In genomic region chr6:82844432-82844831, GRCm38 (mm10) we compare ENCODE assay signal across 10 mouse cellular contexts.
DNase-seq lines count a peak whose midpoint lies in the region; ATAC-seq and TF ChIP-seq lines count a peak whose summit lies in the region.
"Had no signal": no experiment of that assay in that cellular context is flagged by ENCODE, and none has a peak within 500 bp of the region (broad histone marks: within the 10 kb centered on the region; RNA-seq: fewer than 3 reads in every experiment).

No protein-coding gene starts in this region.

- H3K27ac ChIP-seq in intestine, embryonic 14.5 days (ENCODE audit: low read depth) = no peak overlapping the region
- H3K27ac ChIP-seq in intestine, embryonic 16.5 days (ENCODE audit: low read length) = no peak overlapping the region
- no peak overlapping the region for H3K27ac ChIP-seq in midbrain, embryonic 15.5 days

- no peaks in the 10 kb centered on the region for H3K4me1 ChIP-seq in intestine, embryonic 14.5 days (replicated peaks; ENCODE audit: control insufficient read depth, insufficient read depth, low read length)
- no peaks in the 10 kb centered on the region for H3K4me1 ChIP-seq in intestine, embryonic 16.5 days (ENCODE audit: control insufficient read depth, insufficient read depth, low read length)
- H3K4me1 ChIP-seq in E14TG2a.4 (replicated peaks; ENCODE audit: low read depth, low read length) = peaks cover 8% of the 10 kb centered on the region; the same call in 1 of the 2 replicates
- H3K4me1 ChIP-seq in midbrain, embryonic 15.5 days = no peaks in the 10 kb centered on the region

- H3K9ac ChIP-seq in intestine, embryonic 14.5 days (ENCODE audit: low read length) = no peak overlapping the region
- no peak overlapping the region for H3K9ac ChIP-seq in intestine, embryonic 16.5 days (ENCODE audit: low read depth, low read length)
- no peak overlapping the region for H3K9ac ChIP-seq in midbrain, embryonic 15.5 days

- 53% methylated on average over 3 of the region's 3 CpGs for WGBS in intestine, embryonic 14.5 days
- WGBS in intestine, embryonic 16.5 days = 52% methylated on average over 3 of the region's 3 CpGs
- WGBS in midbrain, embryonic 15.5 days = 54% methylated on average over 3 of the region's 3 CpGs

- H3K4me3 ChIP-seq in intestine, embryonic 14.5 days (ENCODE audit: low read depth, low read length) = no peak overlapping the region
- H3K4me3 ChIP-seq in intestine, embryonic 16.5 days (ENCODE audit: low read length) = no peak overlapping the region
- H3K4me3 ChIP-seq in E14TG2a.4 (replicated peaks; ENCODE audit: low read length) = no peak overlapping the region
- H3K4me3 ChIP-seq in midbrain, embryonic 15.5 days = no peak overlapping the region
- H3K4me3 ChIP-seq: erythroblast, embryonic 14.5 days had no signal

- TF ChIP-seq CTCF in E14TG2a.4 (conservative IDR thresholded peaks at IDR 0.05; ENCODE audit: low read length) = peak; percentile 59

- no peaks in the 10 kb centered on the region; the same call in 1 of the 2 replicates for H3K9me3 ChIP-seq in intestine, embryonic 14.5 days (ENCODE audit: control insufficient read depth, low read length)
- H3K9me3 ChIP-seq in intestine, embryonic 16.5 days (ENCODE audit: control insufficient read depth, low read length) = no peaks in the 10 kb centered on the region
- H3K9me3 ChIP-seq in E14TG2a.4 (ENCODE audit: low read length) = peaks cover 8% of the 10 kb centered on the region
- no peaks in the 10 kb centered on the region for H3K9me3 ChIP-seq in midbrain, embryonic 15.5 days

- 0 out of 2 replicates have a peak, but pooled peaks have one; percentile 27 for ATAC-seq in intestine, embryonic 14.5 days (replicated peaks; ENCODE audit: low FRiP score, low TSS enrichment, low read depth)
- no peak for ATAC-seq in intestine, embryonic 16.5 days
- 0 out of 2 replicates have a peak, but pooled peaks have one; percentile 6 for ATAC-seq in midbrain, embryonic 15.5 days (replicated peaks)
- ATAC-seq in frontal cortex, adult (ENCODE audit: low TSS enrichment) = no peak; the same call in 1 of the 2 replicates

- H3K27me3 ChIP-seq in intestine, embryonic 14.5 days (replicated peaks; ENCODE audit: control insufficient read depth, insufficient read depth, low read length) = no peaks in the 10 kb centered on the region
- no peaks in the 10 kb centered on the region for H3K27me3 ChIP-seq in intestine, embryonic 16.5 days (replicated peaks; ENCODE audit: control insufficient read depth, insufficient read depth, low read length)
- H3K27me3 ChIP-seq in E14TG2a.4 (ENCODE audit: insufficient read depth, low read length) = 0 out of 2 replicates have a peak, but pooled peaks cover under 1% of the 10 kb centered on the region
- H3K27me3 ChIP-seq in midbrain, embryonic 15.5 days (replicated peaks) = no peaks in the 10 kb centered on the region

- no peak overlapping the region for H3K4me2 ChIP-seq in intestine, embryonic 14.5 days (ENCODE audit: low read length)
- no peak overlapping the region for H3K4me2 ChIP-seq in intestine, embryonic 16.5 days (ENCODE audit: low read depth, low read length)
- H3K4me2 ChIP-seq in midbrain, embryonic 15.5 days = no peak overlapping the region

- no peak for DNase-seq in intestine, embryonic 14.5 days (ENCODE audit: low spot score)
- DNase-seq in brain, adult 2 months (ENCODE audit: low read depth, low spot score) = peak; percentile 15
- no peak for DNase-seq in ovary, adult 18-20 months (ENCODE audit: low spot score)
- no peak for DNase-seq in frontal cortex, postnatal 36 days (ENCODE audit: low spot score in 2 of 2)
- DNase-seq: adrenal gland, adult 2 months had no signal

- H3K36me3 ChIP-seq in intestine, embryonic 14.5 days (ENCODE audit: control insufficient read depth, insufficient read depth, low read length) = no peaks in the 10 kb centered on the region
- no peaks in the 10 kb centered on the region for H3K36me3 ChIP-seq in intestine, embryonic 16.5 days (ENCODE audit: control insufficient read depth, insufficient read depth, low read length)
- H3K36me3 ChIP-seq in E14TG2a.4 (ENCODE audit: insufficient read depth, low read length) = no peaks in the 10 kb centered on the region
- H3K36me3 ChIP-seq in midbrain, embryonic 15.5 days (replicated peaks) = no peaks in the 10 kb centered on the region

Comparison
In these comparisons a context has a peak if more than half of its experiments do, and no peak if none do; other contexts are left out.
1. ATAC-seq: peak in intestine, embryonic 14.5 days (single experiment) and midbrain, embryonic 15.5 days (single experiment); none in intestine, embryonic 16.5 days (single experiment) and frontal cortex, adult (single experiment).